Mouse (Mus musculus) kidney, adult 9 months (tissue): ENCODE results near the gene Ikzf3.

Experiments used
- DNase-seq: peaks from one replicate; pipeline ENCODE4 v3.0.0; 2022

The Ikzf3 gene

DNA sequence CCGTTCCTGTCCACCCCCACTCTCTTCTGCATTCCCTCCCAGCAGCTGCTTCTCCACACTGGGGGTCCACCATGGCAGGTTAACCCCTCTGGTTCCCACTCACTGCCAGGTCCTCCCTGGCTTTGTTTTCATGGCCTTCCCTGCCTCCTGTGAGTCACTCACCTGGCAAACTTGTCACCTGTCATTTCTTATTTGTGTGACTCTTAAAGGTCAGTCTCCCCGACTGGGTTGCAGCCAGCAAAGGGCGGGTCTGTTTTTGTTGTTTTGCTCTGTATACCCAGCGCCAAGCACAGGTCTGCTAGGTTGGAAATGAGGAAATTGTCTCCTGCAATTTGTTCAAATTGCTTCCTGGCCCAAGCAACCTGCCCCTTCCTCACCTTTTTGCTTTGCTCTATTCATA is 100.2 kb downstream of the Ikzf3 start:
- DNase-seq = peak; percentile 84

DNA sequence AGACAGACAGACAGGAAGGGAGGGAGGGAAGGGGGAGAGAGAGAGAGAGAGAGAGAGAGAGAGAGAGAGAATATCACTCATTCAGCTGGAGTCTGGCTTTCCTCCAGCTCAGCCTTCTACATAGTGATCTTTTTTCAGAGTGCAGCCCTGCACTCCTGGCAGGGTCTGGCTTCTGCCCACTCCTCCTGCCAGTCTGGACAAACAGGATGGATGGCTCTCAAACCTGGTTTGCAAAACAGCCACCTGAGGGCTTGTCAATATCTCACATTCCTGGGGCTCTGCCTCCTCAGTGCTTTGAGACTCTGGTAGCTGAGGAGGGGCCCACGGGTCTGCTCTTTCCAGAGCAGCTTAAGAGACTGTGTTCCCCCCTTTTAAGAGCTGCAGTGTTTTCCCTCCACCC is 100.6 kb downstream of the Ikzf3 start:
- DNase-seq = no peak

DNA sequence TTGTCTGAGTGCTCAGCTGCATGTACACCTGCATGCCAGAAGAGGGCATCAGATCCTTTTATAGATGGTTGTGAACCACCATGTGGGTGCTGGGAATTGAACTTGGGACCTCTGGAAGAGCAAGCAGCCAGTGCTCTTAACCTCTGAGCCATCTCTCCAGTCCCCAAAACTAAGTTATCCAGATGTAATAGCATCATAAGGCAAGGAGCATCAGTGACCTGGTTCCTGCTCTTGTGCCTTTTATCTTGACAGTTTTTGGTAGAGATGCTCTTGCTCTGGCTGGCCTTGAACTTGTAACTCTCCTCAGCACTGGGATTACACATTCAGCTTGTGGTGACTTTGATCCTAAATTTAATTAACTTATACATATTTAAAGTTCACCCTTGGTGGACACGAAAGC is 102.1 kb downstream of the Ikzf3 start:
- no peak for DNase-seq

DNA sequence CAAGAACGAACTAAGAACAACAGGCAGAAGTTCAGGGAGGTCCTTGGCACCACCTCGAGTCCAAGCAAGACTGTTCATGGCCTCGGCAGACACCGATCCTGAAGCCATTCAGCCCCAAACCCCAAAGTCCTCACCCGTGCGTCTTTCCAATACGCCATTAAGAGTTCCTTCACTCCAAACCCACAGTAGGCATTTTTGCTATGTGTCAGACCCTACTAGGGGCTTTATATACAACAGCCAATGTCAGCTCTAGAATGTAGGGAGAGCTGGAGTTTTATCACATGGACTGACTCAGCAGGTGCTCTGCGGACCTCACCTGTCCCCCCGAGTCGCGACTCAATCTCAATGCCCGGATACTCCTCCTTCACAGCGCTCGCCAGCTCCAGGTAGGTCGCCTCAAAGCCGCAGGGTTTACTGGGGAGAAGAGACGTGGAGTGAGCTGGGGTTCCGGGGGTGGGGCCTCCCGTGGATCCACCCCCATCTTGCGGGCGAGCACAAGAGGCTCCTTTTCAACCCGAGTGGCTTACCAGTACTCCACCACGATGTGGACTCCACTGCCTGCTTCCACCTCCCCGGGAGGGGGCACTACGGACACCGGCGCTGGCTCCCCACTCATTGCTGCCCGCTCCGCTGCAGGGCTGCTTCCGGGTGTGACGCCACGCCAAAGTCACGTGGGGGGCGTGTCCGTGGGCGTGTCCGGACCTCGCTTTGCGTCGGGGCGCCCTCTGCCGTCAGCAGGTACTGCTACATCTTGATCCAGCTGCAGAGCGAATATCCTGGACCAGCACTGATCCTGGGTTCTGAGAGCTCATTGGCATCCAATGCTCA is 107.3 kb downstream of the Ikzf3 start, which contains the start of gene Mien1:
Mien1 (minus strand) TSS at position 661 of the 828 bp plus-strand sequence.
- DNase-seq = peak; percentile 96

DNA sequence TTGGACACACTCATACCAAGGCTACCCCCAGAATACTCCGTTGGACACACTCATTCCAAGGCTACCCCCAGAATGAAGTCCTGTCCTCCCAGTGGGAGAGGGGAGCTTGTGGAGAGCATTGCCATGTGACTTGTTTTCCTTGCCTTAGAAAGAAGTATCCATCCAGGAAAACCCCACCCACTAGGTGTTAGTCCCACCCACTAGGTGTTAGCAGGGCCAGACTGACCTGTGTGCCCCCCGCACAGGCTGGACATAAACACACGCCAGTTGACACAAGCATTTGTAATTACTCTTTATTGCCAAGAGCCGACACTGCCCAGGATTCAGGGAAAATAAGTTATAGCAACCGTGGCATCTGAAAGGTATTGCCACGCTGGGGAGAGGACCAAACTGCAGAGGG is 108.4 kb downstream of the Ikzf3 start:
- peak; percentile 56 for DNase-seq

DNA sequence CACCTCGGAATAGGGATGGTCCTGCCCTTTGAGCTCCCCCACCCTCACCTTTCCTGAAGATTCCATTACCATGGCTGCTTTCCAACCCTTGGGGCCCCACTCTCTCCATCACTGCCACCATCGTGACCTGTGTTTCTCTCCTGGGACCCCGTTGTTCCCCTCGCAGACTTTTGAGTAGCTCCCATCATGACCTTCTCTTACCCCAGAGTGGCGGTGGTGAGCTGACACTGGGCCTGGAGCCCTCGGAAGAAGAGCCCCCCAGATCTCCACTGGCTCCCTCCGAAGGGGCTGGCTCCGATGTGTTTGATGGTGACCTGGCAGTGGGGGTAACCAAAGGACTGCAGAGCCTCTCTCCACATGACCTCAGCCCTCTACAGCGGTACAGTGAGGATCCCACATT is 110.1 kb downstream of the Ikzf3 start:
- no peak for DNase-seq

DNA sequence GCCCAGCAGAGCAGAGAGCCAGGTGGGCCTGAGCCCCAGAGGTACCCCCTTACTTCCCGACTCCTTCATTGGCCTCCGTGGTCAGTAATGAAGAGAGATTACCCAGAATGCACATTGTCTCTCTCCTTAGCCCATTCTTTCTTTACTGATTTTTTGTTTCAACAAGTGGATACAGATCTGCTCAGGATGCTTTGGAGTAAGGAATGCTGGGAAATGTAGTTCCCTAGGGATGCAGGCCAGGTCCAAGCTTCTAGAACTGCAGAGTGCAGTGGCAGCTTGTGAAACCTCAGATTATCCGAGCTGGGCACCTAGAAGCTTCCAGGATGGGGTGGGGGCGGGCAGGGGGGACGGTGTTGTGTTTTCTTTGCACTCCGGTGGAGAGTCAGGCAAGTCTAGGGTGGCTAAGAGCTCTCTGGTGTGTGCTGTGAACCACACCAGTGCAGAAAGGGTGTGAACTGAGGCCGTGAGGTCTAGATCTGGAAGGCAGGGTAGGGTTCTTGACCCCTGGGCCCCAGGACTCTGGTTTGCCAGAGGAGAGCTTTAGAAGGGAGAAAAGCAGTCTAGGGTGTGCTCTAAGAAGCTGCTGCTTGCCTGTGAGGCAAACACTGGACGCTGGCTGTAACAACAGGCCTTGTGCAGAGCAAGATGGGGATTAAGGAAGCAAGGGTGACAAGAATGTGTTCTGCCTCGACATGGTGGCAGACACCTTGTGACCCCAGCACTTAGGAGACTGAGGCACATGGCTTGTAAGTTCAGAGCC is 113.9 kb downstream of the Ikzf3 start:
- DNase-seq = no peak

DNA sequence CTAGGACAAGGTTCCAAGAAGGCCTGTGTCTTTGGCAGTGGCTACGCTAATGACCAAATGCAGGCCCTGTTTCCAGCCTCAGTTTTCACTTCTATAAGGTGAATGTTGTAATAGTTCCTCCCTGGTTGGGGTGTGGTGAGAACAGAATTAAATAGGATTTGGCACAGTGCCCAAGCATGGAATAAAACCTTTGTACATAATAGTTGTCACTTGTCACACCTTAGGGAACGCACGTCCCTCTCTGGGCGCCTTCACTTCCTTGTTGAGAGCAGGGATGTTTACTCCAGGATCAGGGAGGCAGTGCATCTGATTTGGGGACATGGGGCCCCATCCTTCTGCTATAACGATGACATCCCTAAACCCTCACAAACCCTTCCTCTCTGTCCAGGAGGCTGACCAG is 117.4 kb downstream of the Ikzf3 start:
- no peak for DNase-seq

DNA sequence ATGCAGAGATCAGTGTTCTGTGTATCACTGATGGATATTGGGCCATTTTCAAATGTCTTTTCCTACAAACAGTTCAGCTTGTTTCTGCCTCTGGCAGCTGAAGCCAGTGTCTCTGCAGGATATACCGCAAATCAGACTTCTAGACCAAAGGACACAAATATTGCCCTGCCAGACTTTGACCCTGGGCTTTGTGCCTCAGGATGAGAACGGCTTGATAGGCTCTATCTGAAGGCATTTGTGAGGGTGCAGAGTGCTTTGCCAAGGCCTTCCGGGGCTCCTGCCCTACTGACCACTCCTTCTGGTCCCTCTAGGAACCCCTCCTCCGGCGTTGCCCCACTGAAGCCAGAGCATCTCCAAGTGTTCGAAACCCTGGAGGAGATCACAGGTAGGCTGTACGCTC is 119.2 kb downstream of the Ikzf3 start:
- peak; percentile 82 for DNase-seq

DNA sequence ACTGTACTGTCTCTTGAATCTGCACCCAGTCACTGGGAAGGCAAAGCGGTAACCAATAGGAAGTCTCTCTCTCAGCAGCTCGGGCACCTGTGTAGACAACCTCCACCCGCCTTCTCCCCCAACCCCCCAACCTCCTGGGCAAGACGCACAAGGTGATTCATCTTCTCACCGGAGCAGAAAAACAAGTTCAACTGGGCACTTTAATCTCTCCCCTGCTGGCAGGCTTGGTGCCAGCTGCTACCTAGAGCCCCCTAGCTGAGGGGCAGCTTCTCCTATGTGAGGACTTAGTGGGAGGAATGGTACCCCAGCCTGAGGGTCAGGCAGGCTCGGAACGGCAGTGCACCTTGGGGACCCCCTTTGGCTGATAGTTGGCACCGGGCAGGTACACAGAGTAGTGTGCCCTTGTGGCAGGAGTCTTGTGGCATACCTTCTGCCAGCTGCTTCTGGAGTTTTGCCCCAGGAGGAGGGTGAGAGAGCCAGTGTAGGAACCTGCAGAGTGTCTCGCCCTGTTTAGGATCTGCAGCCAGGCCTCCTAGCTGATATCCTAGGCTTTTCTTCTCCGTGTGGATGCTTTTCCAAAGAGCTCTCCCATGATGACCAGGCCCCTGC is 126.8 kb downstream of the Ikzf3 start:
- DNase-seq = peak; percentile 77

DNA sequence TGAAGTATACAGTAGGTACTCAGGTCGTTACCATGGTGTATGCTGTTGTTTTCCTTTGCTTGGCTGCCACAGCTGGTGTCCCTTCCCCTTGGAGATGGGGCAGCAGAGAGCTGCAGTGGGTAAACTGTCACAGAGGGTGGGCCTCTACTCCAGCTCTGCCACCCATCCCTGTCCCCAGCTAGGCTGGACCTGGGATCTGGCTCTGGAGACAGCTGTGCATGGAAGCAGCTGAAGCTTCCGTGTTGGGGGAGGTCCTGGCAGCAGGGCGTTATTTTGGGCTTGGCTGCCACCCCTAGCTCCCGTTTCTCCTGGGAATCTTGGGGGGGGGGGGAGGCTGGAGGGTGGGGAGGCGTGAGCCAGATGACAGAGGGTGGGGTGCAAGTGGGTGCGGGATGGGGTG is 127.6 kb downstream of the Ikzf3 start:
- DNase-seq = no peak

DNA sequence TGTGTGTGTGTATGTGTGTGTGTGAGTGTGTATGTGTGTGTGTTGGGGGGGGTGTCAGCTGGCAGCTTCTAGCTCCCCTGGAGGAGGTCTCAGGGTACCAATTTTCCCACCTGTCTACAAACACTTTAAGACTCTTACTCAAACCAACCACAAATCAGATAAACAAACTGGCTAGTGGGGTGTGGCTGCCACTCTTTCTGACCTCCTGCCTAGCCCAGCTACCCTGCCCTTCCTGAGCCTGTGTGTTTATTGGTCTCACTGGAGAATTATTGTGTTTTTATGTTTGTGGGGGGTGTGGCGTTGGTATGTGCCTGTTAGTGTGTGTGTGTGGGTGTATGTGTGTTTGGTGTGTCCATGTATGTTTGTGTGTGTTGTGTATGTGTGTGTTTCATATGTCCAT is 128.8 kb downstream of the Ikzf3 start:
- no peak for DNase-seq
